Mouse (Mus musculus) right cerebral cortex, postnatal 4 days (tissue): Measurements from ENCODE around the gene Klhl18.
"Not testable (repeated sequence)": the region's sequence is repeated elsewhere in the genome, so short reads cannot be mapped to it uniquely, and the experiment has no call there.

ENCODE experiments used
- DNase-seq: peaks from one replicate; pipeline ENCODE4 v3.0.0-alpha.2; 2022

Gene Klhl18

GRCm38 (mm10) chr9:110413785-110414184 lies 62.7 kb downstream of the Klhl18 start:
- peak; percentile 37 for DNase-seq

GRCm38 (mm10) chr9:110412926-110413325 lies 63.6 kb downstream of the Klhl18 start:
- DNase-seq = no peak

GRCm38 (mm10) chr9:110410908-110411887 lies 65.3 kb downstream of the Klhl18 start:
- peak; percentile 77 for DNase-seq

- peak; percentile 93 for DNase-seq
Measured at GRCm38 (mm10) chr9:110408099-110408773, 68.3 kb downstream of the Klhl18 start, which contains the start of gene Ptpn23. Ptpn23 (minus strand) TSS chr9:110408213.

DNA sequence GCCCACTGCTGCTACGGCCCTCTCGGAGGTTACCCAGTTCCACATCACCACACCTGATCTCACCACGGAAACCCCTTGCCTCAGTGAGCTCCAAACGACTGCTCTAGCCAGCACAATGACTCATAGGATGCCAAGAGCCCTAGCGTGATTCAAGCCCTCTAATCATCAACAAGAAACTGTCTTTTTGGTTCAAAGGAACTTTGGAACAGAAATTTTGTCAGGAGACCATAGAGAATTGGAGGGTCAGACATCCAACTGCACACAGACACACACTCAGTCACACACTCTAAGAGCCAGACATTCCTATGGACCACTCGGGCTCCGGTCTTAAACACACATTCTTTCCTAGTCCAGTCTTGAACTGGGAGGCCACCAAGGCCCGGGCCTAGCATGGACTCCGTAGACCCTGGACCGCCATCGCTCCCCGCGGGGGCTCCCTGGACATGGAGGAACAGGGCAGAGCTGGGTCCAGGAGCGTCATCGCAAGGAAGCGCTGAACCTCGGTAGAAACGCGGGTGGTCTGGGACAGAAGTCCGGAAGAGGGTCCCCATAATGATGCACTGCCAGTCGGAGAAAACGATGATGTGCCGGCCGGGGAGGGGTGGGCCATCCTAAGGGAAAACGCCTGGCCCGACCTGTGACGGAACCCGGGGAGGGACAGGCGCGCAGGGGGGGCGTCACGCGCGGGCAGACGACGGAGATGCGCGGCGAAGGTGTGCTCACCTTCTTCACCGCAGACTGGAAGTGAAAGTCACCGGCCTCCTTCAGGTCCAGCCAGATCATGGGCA lies 69.0 kb downstream of the Klhl18 start:
- peak; percentile 42 for DNase-seq

DNA sequence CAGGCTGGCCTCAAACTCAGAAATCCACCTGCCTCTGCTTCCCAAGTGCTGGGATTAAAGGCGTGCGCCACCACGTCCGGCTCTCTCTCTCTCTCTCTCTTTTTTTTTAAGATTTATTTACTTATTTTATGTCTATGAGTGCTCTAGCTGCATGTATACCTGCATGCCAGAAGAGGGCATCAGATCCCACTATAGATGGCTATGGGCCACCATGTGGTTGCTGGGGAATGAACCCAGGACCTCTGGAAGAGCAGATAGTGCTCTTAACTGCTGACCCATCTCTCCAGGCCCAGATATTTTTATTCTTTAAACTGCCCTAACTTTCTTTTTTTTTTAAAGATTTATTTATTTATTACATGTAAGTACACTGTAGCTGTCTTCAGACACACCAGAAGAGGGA lies 73.3 kb downstream of the Klhl18 start:
- not testable (repeated sequence) for DNase-seq

- no peak for DNase-seq
Measured at GRCm38 (mm10) chr9:110402731-110403130, 73.8 kb downstream of the Klhl18 start.

- DNase-seq = no peak
Measured at GRCm38 (mm10) chr9:110400650-110401049, 75.8 kb downstream of the Klhl18 start.

GRCm38 (mm10) chr9:110393295-110393694 lies 83.2 kb downstream of the Klhl18 start:
- DNase-seq = no peak

- DNase-seq = no peak
Measured at GRCm38 (mm10) chr9:110390843-110391242, 85.7 kb downstream of the Klhl18 start.

GRCm38 (mm10) chr9:110388011-110388410 lies 88.5 kb downstream of the Klhl18 start:
- DNase-seq = no peak

DNA sequence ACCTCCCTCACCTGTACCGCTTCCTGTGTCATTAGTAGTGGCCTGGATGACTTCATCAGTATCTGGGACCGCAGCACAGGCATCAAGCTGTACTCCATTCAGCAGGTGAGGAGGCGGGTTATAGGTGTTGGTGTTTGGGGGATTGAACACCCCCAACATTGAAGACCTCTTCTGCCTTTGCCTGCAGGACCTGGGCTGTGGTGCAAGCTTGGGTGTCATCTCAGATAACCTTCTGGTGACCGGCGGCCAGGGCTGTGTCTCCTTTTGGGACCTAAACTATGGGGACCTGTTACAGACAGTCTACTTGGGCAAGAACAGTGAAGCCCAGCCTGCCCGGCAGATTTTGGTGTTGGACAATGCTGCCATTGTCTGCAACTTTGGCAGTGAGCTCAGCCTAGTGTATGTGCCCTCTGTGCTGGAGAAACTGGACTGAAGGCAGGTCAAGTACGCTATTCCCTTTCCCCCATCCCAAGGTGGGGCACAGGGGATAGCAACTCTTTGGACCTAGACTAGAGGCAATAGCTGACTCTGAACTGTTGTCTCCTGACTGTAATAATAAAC lies 92.0 kb downstream of the Klhl18 start:
- no peak for DNase-seq

- no peak for DNase-seq
Measured at GRCm38 (mm10) chr9:110381292-110381691, 95.2 kb downstream of the Klhl18 start.

DNA sequence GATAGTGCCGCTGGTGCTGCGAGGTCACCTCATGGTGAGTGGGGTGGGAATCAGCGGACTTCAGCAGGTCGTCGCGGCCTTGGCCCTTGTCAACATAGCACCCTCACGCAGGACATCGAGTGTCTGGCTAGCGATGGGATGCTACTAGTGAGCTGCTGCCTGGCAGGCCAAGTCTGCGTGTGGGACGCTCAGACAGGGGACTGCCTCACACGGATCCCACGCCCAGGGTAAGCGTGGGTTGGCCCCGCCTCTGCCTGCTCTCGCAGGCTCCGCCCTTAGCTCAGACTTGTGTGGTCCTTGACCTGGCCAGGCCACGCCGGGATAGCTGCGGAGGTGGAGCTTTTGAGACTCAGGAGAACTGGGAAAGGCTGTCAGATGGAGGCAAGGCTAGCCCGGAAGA lies 95.8 kb downstream of the Klhl18 start:
- peak; percentile 6 for DNase-seq

- no peak for DNase-seq
Measured at GRCm38 (mm10) chr9:110379361-110379760, 97.1 kb downstream of the Klhl18 start.

GRCm38 (mm10) chr9:110377655-110378054 lies 98.8 kb downstream of the Klhl18 start:
- DNase-seq = not testable (repeated sequence)
